Mouse (Mus musculus) cortical plate, adult 2 months (tissue): Measurements from ENCODE around the gene Get4.

Experiments used
- CTCF ChIP-seq: fragments of 200-500 bp; IDR thresholded peaks from 2 replicates; pipeline ENCODE4 v1.5.1; 2011; ENCODE audit warnings: mild to moderate bottlenecking, control low read depth, low read length; ENCODE audit not compliant: insufficient read depth; ENCODE audit errors: extremely low read depth
- POLR2A ChIP-seq: fragments of 200-500 bp; IDR thresholded peaks from 2 replicates; pipeline ENCODE4 v1.6.1; 2011; ENCODE audit warnings: mild to moderate bottlenecking, low read length, control low read depth; ENCODE audit not compliant: insufficient read depth; ENCODE audit errors: extremely low read depth

- no peak for TF ChIP-seq POLR2A
- TF ChIP-seq CTCF, result no peak
These were observed 28.8 kb upstream of the Get4 start for GRCm38 (mm10) chr5:139223331-139223730.
